Mouse (Mus musculus) forebrain, postnatal 0 days (tissue): ENCODE measurements around the gene Adamtsl3. TPM values are rescaled to one million over a fixed set of nuclear protein-coding genes. Genes with fewer than 3 reads are reported as not detected.

ENCODE experiments used
- ATAC-seq: fragments of 200-750 bp; cut with Nextera tagmentation; 2 replicates; pipeline ENCODE4 v1.8.0; 2017; ENCODE audit warnings: mild to moderate bottlenecking, moderate library complexity
- DNase-seq: peaks from one replicate; pipeline ENCODE4 v3.0.0-alpha.2; 2015
- H3K27ac ChIP-seq: fragments of 300-500 bp; sonication (generic); 2 replicates; pipeline ENCODE4 v1.5.1; 2014; ENCODE audit warnings: low read depth, mild to moderate bottlenecking, antibody characterized with exemption, low read length, moderate library complexity, mixed read lengths
- H3K27me3 ChIP-seq: fragments of 300-500 bp; sonication (generic); 2 replicates; pipeline ENCODE4 v1.6.1; 2014; ENCODE audit warnings: mild to moderate bottlenecking, low read length, mixed read lengths; ENCODE audit not compliant: insufficient read depth
- H3K36me3 ChIP-seq: fragments of 300-500 bp; sonication (generic); 2 replicates; pipeline ENCODE4 v1.6.1; 2014; ENCODE audit warnings: mild to moderate bottlenecking, moderate library complexity; ENCODE audit not compliant: insufficient read depth
- H3K4me1 ChIP-seq: fragments of 300-500 bp; sonication (generic); 2 replicates; pipeline ENCODE4 v1.6.1; 2014; ENCODE audit warnings: antibody characterized with exemption; ENCODE audit not compliant: insufficient read depth
- H3K4me2 ChIP-seq: fragments of 300-500 bp; sonication (generic); 2 replicates; pipeline ENCODE4 v1.6.1; 2014; ENCODE audit warnings: low read depth, mild to moderate bottlenecking, moderate library complexity
- H3K4me3 ChIP-seq: fragments of 300-500 bp; sonication (generic); 2 replicates; pipeline ENCODE4 v1.5.1; 2014; ENCODE audit warnings: low read depth, low read length, mixed read lengths
- H3K9ac ChIP-seq: fragments of 300-500 bp; sonication (generic); 2 replicates; pipeline ENCODE4 v1.6.1; 2014; ENCODE audit warnings: mild to moderate bottlenecking
- H3K9me3 ChIP-seq: fragments of 300-500 bp; sonication (generic); 2 replicates; pipeline ENCODE4 v1.6.1; 2016; ENCODE audit warnings: low read length
- CTCF ChIP-seq: sonication (generic); IDR thresholded peaks from 2 replicates; pipeline ENCODE4 v1.5.1; 2016; ENCODE audit warnings: antibody characterized with exemption, control low read depth, low read depth
- WGBS: fragments of 180-500 bp; shearing (Covaris S2); extraction: QIAGEN DNeasy Blood & Tissue Kit; methylation state at CpG from one replicate; pipeline ENCODE4 v1.1.7; 2014; 5-methylcytosine and 5-hydroxymethylcytosine counted together
- polyA plus RNA-seq: library from polyadenylated mRNA; unstranded; fragments of >200 nt; fragmentation: Nextera tagmentation; extraction: Ambion mirVana; gene quantifications from 2 replicates; pipeline ENCODE4 v1.2.1, GENCODE M21; 2015
- total RNA-seq: library from RNA; depleted of rRNA; stranded (reverse); fragments of >200 nt; gene quantifications from 2 replicates; pipeline ENCODE4 v1.2.3, GENCODE M21; 2014

Gene Adamtsl3
- total and polyA plus RNA-seq, 2 experiments from 2014 or later = 0.61 to 4.8 TPM

GRCm38 (mm10) chr7:82370132-82370531 lies 34.6 kb downstream of the Adamtsl3 start:
- no peaks in the 10 kb centered on the region for H3K36me3 ChIP-seq
- no peaks in the 10 kb centered on the region for H3K9me3 ChIP-seq
- no peak overlapping the region for H3K4me2 ChIP-seq
- no peak for TF ChIP-seq CTCF
- H3K9ac ChIP-seq = no peak overlapping the region
- DNase-seq (no peak), ATAC-seq (no peak)
- H3K4me3 ChIP-seq = no peak overlapping the region
- no peaks in the 10 kb centered on the region for H3K4me1 ChIP-seq
- WGBS = 87% methylated on average over 8 of the region's 8 CpGs
- no peaks in the 10 kb centered on the region for H3K27me3 ChIP-seq
- no peak overlapping the region for H3K27ac ChIP-seq

GRCm38 (mm10) chr7:82371411-82371810 lies 35.9 kb downstream of the Adamtsl3 start:
- DNase-seq = no peak
- TF ChIP-seq CTCF = no peak

GRCm38 (mm10) chr7:82378311-82378710 lies 42.8 kb downstream of the Adamtsl3 start:
- H3K27ac ChIP-seq = no peak overlapping the region

More at GRCm38 (mm10) chr7:82371411-82371810, 35.9 kb downstream of the Adamtsl3 start:
- Histone ChIP-seq H3K27me3 (no peaks in the 10 kb centered on the region), H3K4me1 (no peaks in the 10 kb centered on the region), H3K4me3 (no peak overlapping the region), H3K9ac (no peak overlapping the region), H3K36me3 (no peaks in the 10 kb centered on the region), H3K4me2 (no peak overlapping the region), H3K27ac (no peak overlapping the region), H3K9me3 (no peaks in the 10 kb centered on the region)
- 81% methylated on average over 3 of the region's 3 CpGs for WGBS
- no peak for ATAC-seq

GRCm38 (mm10) chr7:82379765-82380164 lies 44.3 kb downstream of the Adamtsl3 start:
- WGBS = 84% methylated on average over 7 of the region's 7 CpGs
- Histone ChIP-seq H3K4me3 (no peak overlapping the region), H3K4me1 (no peaks in the 10 kb centered on the region), H3K36me3 (no peaks in the 10 kb centered on the region), H3K9me3 (no peaks in the 10 kb centered on the region), H3K9ac (no peak overlapping the region), H3K4me2 (no peak overlapping the region), H3K27ac (no peak overlapping the region), H3K27me3 (no peaks in the 10 kb centered on the region)
- TF ChIP-seq CTCF = no peak
- DNase-seq (no peak), ATAC-seq (no peak)

More at GRCm38 (mm10) chr7:82378311-82378710, 42.8 kb downstream of the Adamtsl3 start:
- Histone ChIP-seq H3K4me3 (no peak overlapping the region), H3K4me1 (no peaks in the 10 kb centered on the region), H3K4me2 (no peak overlapping the region), H3K27me3 (no peaks in the 10 kb centered on the region), H3K36me3 (no peaks in the 10 kb centered on the region), H3K9ac (no peak overlapping the region), H3K9me3 (no peaks in the 10 kb centered on the region)
- TF ChIP-seq CTCF = no peak
- 70% methylated on average over 1 of the region's 1 CpGs for WGBS
- DNase-seq (no peak), ATAC-seq (no peak)

- ATAC-seq = no peak
- no peak for TF ChIP-seq CTCF
Measured at GRCm38 (mm10) chr7:82382843-82383535, 47.5 kb downstream of the Adamtsl3 start.

GRCm38 (mm10) chr7:82383536-82383848 lies 48.0 kb downstream of the Adamtsl3 start:
- TF ChIP-seq CTCF = no peak
- no peak for DNase-seq
- no peaks in the 10 kb centered on the region for H3K27me3 ChIP-seq

More at GRCm38 (mm10) chr7:82382843-82383535, 47.5 kb downstream of the Adamtsl3 start:
- Histone ChIP-seq H3K4me2 (no peak overlapping the region), H3K9me3 (no peaks in the 10 kb centered on the region), H3K4me3 (no peak overlapping the region), H3K4me1 (no peaks in the 10 kb centered on the region), H3K27me3 (no peaks in the 10 kb centered on the region), H3K36me3 (no peaks in the 10 kb centered on the region), H3K27ac (no peak overlapping the region), H3K9ac (no peak overlapping the region)
- WGBS = 76% methylated on average over 4 of the region's 4 CpGs
- DNase-seq = no peak

GRCm38 (mm10) chr7:82387121-82387520 lies 51.6 kb downstream of the Adamtsl3 start:
- WGBS = 91% methylated on average over 3 of the region's 3 CpGs
- H3K4me3 ChIP-seq = no peak overlapping the region
- H3K9me3 ChIP-seq = no peaks in the 10 kb centered on the region
- no peaks in the 10 kb centered on the region for H3K4me1 ChIP-seq
- H3K9ac ChIP-seq = no peak overlapping the region
- H3K36me3 ChIP-seq = no peaks in the 10 kb centered on the region
- ATAC-seq (no peak), DNase-seq (no peak)
- H3K27me3 ChIP-seq = no peaks in the 10 kb centered on the region
- no peak overlapping the region for H3K4me2 ChIP-seq
- no peak for TF ChIP-seq CTCF
- H3K27ac ChIP-seq = no peak overlapping the region

More at GRCm38 (mm10) chr7:82383536-82383848, 48.0 kb downstream of the Adamtsl3 start:
- Histone ChIP-seq H3K4me2 (no peak overlapping the region), H3K4me3 (no peak overlapping the region), H3K9me3 (no peaks in the 10 kb centered on the region), H3K4me1 (no peaks in the 10 kb centered on the region), H3K9ac (no peak overlapping the region), H3K27ac (no peak overlapping the region), H3K36me3 (no peaks in the 10 kb centered on the region)
- no peak for ATAC-seq
- 44% methylated on average over 3 of the region's 3 CpGs for WGBS
